ENCODE assay signal across 11 mouse cellular contexts in genomic region chrX:51397457-51397856, GRCm38 (mm10).
DNase-seq lines count a peak whose midpoint lies in the region; ATAC-seq and TF ChIP-seq lines count a peak whose summit lies in the region.
"Had no signal": no experiment of that assay in that cellular context is flagged by ENCODE, and none has a peak within 500 bp of the region (broad histone marks: within the 10 kb centered on the region; RNA-seq: fewer than 3 reads in every experiment).

No protein-coding gene starts in this region.

- ATAC-seq in megakaryocyte progenitor cell, adult 5-6 weeks (replicated peaks; ENCODE audit: poor library complexity) = peak; percentile 72

- H3K27ac ChIP-seq in left cerebral cortex, adult 2 months = no peak overlapping the region
- H3K27ac ChIP-seq: midbrain, embryonic 12.5 days had no signal

- peak; percentile 65 for TF ChIP-seq CTCF in left cerebral cortex, adult 2 months (IDR thresholded peaks at IDR 0.05)

- intact Hi-C loops in left cerebral cortex, adult 2 months (cut with DNase I) = loop anchor here (1.0 to 10.0 kb wide), 4 partner anchors 82 to 975 kb away; no protein-coding TSS in a partner anchor
- intact Hi-C loops in left cerebral cortex, postnatal 4 days (cut with DNase I) = loop anchor here (5.0 kb wide), 1 partner anchor 975 kb away; no protein-coding TSS in a partner anchor

- no peak overlapping the region for H3K4me3 ChIP-seq in left cerebral cortex, adult 2 months
- H3K4me3 ChIP-seq: midbrain, embryonic 12.5 days had no signal

- peak; percentile 42 for DNase-seq in cerebellum, adult 9-10 months
- no peak for DNase-seq in cerebellum, adult 9-11 months
- no peak for DNase-seq in left cerebral cortex, adult 2 months (ENCODE audit: extremely low spot score in 1 of 2, low spot score in 2 of 2)
- no peak for DNase-seq in left cerebral cortex, postnatal 4 days
- peak; percentile 54 for DNase-seq in adipocyte (ENCODE audit: low spot score)
- no peak for DNase-seq in c-Kit-positive CD71-positive TER-119-positive erythroid progenitor cells, embryonic 14.5 days (ENCODE audit: low spot score)
- no peak for DNase-seq in T-cell, adult 2 months (ENCODE audit: low spot score)
- DNase-seq: kidney, adult 18-20 months; thymus, adult 18-20 months had no signal

Comparison
In these comparisons a context has a peak if more than half of its experiments do, and no peak if none do; other contexts are left out.
1. DNase-seq: peak in cerebellum, adult 9-10 months (single experiment) and adipocyte (single experiment); none in cerebellum, adult 9-11 months (single experiment), left cerebral cortex, adult 2 months (0 of 2), left cerebral cortex, postnatal 4 days (single experiment), c-Kit-positive CD71-positive TER-119-positive erythroid progenitor cells, embryonic 14.5 days (single experiment) and T-cell, adult 2 months (single experiment).